Mouse (Mus musculus) ES-Bruce4 (cell line): Measurements from ENCODE around the gene Ar. TPM values are rescaled to one million over a fixed set of nuclear protein-coding genes. Genes with fewer than 3 reads are reported as not detected.

Experiments used
- H3K27ac ChIP-seq: 2 replicates; pipeline ENCODE4 v1.5.1; 2012; ENCODE audit warnings: low read length, inconsistent platforms; ENCODE audit not compliant: insufficient read depth
- H3K27me3 ChIP-seq: 2 replicates; pipeline ENCODE4 v1.6.1; 2012; ENCODE audit warnings: mild to moderate bottlenecking, low read length, inconsistent platforms; ENCODE audit not compliant: control insufficient read depth, poor library complexity, insufficient read depth, severe bottlenecking
- H3K36me3 ChIP-seq: 2 replicates; pipeline ENCODE4 v1.6.1; 2012; ENCODE audit warnings: inconsistent platforms, mild to moderate bottlenecking, low read length, moderate library complexity; ENCODE audit not compliant: control insufficient read depth, poor library complexity, insufficient read depth, severe bottlenecking
- H3K4me1 ChIP-seq: one replicate; pipeline ENCODE4 v1.8.1; 2011; ENCODE audit warnings: low read length; ENCODE audit not compliant: control insufficient read depth, insufficient read depth
- H3K4me3 ChIP-seq: 2 replicates; pipeline ENCODE4 v1.5.1; 2011; ENCODE audit warnings: low read depth, mild to moderate bottlenecking, low read length
- H3K9ac ChIP-seq: 2 replicates; pipeline ENCODE4 v1.6.1; 2012; ENCODE audit warnings: low read depth, mild to moderate bottlenecking, inconsistent platforms; ENCODE audit not compliant: poor library complexity, severe bottlenecking
- H3K9me3 ChIP-seq: replicated peaks from 2 replicates; pipeline ENCODE4 v1.6.1; 2012; ENCODE audit warnings: mild to moderate bottlenecking, low read length, inconsistent platforms; ENCODE audit not compliant: control insufficient read depth, poor library complexity, insufficient read depth, severe bottlenecking
- CTCF ChIP-seq: IDR thresholded peaks from one replicate; pipeline ENCODE4 v1.8.1; 2011; ENCODE audit warnings: low read depth, low read length
- EP300 ChIP-seq: IDR thresholded peaks from 2 replicates; pipeline ENCODE4 v1.6.1; 2011; ENCODE audit warnings: low read depth, low read length; ENCODE audit not compliant: insufficient read depth
- POLR2A ChIP-seq: IDR thresholded peaks from one replicate; pipeline ENCODE4 v1.8.1; 2011; ENCODE audit warnings: low read length; ENCODE audit not compliant: insufficient read depth
- polyA plus RNA-seq: library from polyadenylated mRNA; stranded (reverse); fragments of >200 nt; gene quantifications from 2 replicates; pipeline ENCODE4 v1.2.4, GENCODE M21; 2011; ENCODE audit warnings: low read depth; ENCODE audit not compliant: missing spikeins, insufficient read depth, insufficient read length

Ar gene
- 0.50 and 0.57 TPM in 2 replicates for polyA plus RNA-seq

- 0 out of 2 replicates have a peak within 1 kb of the TSS, but pooled peaks have one; percentile 20 for H3K9ac ChIP-seq
- H3K4me1 ChIP-seq = no peaks in the 10 kb centered on the region
- no peak within 1 kb of the TSS for H3K27ac ChIP-seq
These were observed at the start of gene Ar for GRCm38 (mm10) chrX:98148531-98149342. Ar (plus strand) TSS chrX:98148769.

GRCm38 (mm10) chrX:98149724-98150392 is 1.3 kb downstream of the Ar start:
- Histone ChIP-seq H3K27me3 (peaks cover 2% of the 10 kb centered on the region; the same call in 1 of the 2 replicates), H3K9me3 (no peaks in the 10 kb centered on the region), H3K4me3 (peak overlapping the region; percentile 38), H3K4me1 (no peaks in the 10 kb centered on the region), H3K36me3 (no peaks in the 10 kb centered on the region), H3K9ac (0 out of 2 replicates have a peak overlapping the region, but pooled peaks have one; percentile 29), H3K27ac (no peak overlapping the region)
- no peak for TF ChIP-seq EP300
- no peak for TF ChIP-seq POLR2A
- no peak for TF ChIP-seq CTCF

More at GRCm38 (mm10) chrX:98148531-98149342, at the start of gene Ar:
- Histone ChIP-seq H3K4me3 (peak within 1 kb of the TSS; percentile 57), H3K27me3 (peaks cover 2% of the 10 kb centered on the region; the same call in 1 of the 2 replicates), H3K9me3 (no peaks in the 10 kb centered on the region), H3K36me3 (no peaks in the 10 kb centered on the region)
- TF ChIP-seq EP300 (no peak), POLR2A (no peak), CTCF (no peak)

DNA sequence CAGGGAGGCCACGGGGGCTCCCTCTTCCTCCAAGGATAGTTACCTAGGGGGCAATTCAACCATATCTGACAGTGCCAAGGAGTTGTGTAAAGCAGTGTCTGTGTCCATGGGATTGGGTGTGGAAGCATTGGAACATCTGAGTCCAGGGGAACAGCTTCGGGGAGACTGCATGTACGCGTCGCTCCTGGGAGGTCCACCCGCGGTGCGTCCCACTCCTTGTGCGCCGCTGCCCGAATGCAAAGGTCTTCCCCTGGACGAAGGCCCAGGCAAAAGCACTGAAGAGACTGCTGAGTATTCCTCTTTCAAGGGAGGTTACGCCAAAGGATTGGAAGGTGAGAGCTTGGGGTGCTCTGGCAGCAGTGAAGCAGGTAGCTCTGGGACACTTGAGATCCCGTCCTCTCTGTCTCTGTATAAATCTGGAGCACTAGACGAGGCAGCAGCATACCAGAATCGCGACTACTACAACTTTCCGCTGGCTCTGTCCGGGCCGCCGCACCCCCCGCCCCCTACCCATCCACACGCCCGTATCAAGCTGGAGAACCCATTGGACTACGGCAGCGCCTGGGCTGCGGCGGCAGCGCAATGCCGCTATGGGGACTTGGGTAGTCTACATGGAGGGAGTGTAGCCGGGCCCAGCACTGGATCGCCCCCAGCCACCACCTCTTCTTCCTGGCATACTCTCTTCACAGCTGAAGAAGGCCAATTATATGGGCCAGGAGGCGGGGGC is 2.0 kb downstream of the Ar start:
- TF ChIP-seq POLR2A (no peak), EP300 (no peak), CTCF (no peak)
- Histone ChIP-seq H3K27ac (no peak overlapping the region), H3K4me1 (no peaks in the 10 kb centered on the region), H3K9ac (peak overlapping the region; percentile 29; the same call in 1 of the 2 replicates), H3K27me3 (peaks cover 2% of the 10 kb centered on the region; the same call in 1 of the 2 replicates), H3K9me3 (no peaks in the 10 kb centered on the region), H3K4me3 (peak overlapping the region; percentile 38), H3K36me3 (no peaks in the 10 kb centered on the region)

GRCm38 (mm10) chrX:98189759-98190158 is 41.2 kb downstream of the Ar start:
- H3K9ac ChIP-seq = no peak overlapping the region
- no peak overlapping the region for H3K27ac ChIP-seq
- TF ChIP-seq POLR2A = no peak
- no peak for TF ChIP-seq CTCF
- TF ChIP-seq EP300 = no peak
- H3K4me1 ChIP-seq = no peaks in the 10 kb centered on the region
- H3K27me3 ChIP-seq = no peaks in the 10 kb centered on the region
- H3K4me3 ChIP-seq = no peak overlapping the region
- no peaks in the 10 kb centered on the region for H3K9me3 ChIP-seq
- H3K36me3 ChIP-seq = no peaks in the 10 kb centered on the region

DNA sequence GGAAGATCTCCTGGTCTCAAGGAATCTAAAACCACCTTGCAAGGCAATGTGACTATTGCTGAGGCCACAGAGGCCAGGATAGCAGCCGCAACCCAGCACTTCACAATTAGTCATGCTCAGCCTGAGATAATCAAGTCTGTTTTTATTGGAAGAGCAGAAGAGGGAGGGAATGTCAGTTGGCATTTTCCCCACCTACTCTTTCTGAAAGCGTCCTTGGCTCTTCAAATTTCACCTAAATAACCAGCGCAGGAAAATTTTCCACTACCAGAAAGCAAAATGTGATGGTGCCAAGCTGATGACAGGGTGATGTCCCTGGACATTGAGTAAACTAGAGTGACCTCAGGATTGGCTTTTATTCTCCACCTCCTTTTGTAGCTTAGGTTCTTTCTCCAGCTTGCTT is 57.2 kb downstream of the Ar start:
- H3K9me3 ChIP-seq = no peaks in the 10 kb centered on the region
- TF ChIP-seq EP300 = no peak
- no peak for TF ChIP-seq POLR2A
- TF ChIP-seq CTCF = no peak

More for the DNA sequence above, 57.2 kb downstream of the Ar start:
- Histone ChIP-seq H3K36me3 (no peaks in the 10 kb centered on the region), H3K4me1 (no peaks in the 10 kb centered on the region), H3K27me3 (no peaks in the 10 kb centered on the region), H3K4me3 (no peak overlapping the region), H3K9ac (no peak overlapping the region), H3K27ac (no peak overlapping the region)
